ENCODE assay signal across 30 mouse cellular contexts in genomic region chr10:39606434-39606833, GRCm38 (mm10).
"Had no signal": no experiment of that assay in that cellular context is flagged by ENCODE, and none has a peak within 500 bp of the region (broad histone marks: within the 10 kb centered on the region; RNA-seq: fewer than 3 reads in every experiment).

No protein-coding gene starts in this region.

- H3K4me3 ChIP-seq: left cerebral cortex, adult 2 months; limb, embryonic 10.5 days; limb, embryonic 12.5 days; limb, embryonic 13.5 days; limb, embryonic 15.5 days; liver, embryonic 12.5 days; liver, embryonic 13.5 days; liver, embryonic 15.5 days; lung, embryonic 15.5 days; megakaryocyte, embryonic 14.5 days; midbrain, embryonic 10.5 days; midbrain, embryonic 12.5 days; midbrain, embryonic 13.5 days; midbrain, embryonic 15.5 days; neural tube, embryonic 12.5 days had no signal

- H3K9ac ChIP-seq: limb, embryonic 12.5 days; limb, embryonic 13.5 days; limb, embryonic 15.5 days; liver, embryonic 12.5 days; liver, embryonic 13.5 days; liver, embryonic 14.5 days; liver, embryonic 15.5 days; liver, postnatal 0 days; lung, embryonic 14.5 days; lung, embryonic 15.5 days; midbrain, embryonic 12.5 days; midbrain, embryonic 13.5 days; midbrain, embryonic 15.5 days; neural tube, embryonic 12.5 days had no signal

- H3K4me2 ChIP-seq: limb, embryonic 12.5 days; limb, embryonic 13.5 days; limb, embryonic 15.5 days; liver, embryonic 11.5 days; liver, embryonic 12.5 days; liver, embryonic 13.5 days; liver, embryonic 15.5 days; lung, embryonic 14.5 days; lung, embryonic 15.5 days; midbrain, embryonic 12.5 days; midbrain, embryonic 13.5 days; midbrain, embryonic 15.5 days; neural tube, embryonic 12.5 days had no signal

- DNase-seq: left cerebral cortex, postnatal 4 days; liver; liver, embryonic 13.5 days; liver, postnatal 0 days; lung, adult 18-20 months; lung, adult 2 months; lung, embryonic 14.5 days; lung, postnatal 10 days; lung, postnatal 14 days; lung, postnatal 36 days; lung, postnatal 4 days; midbrain, embryonic 14.5 days had no signal

- H3K4me1 ChIP-seq: liver, embryonic 12.5 days; liver, embryonic 13.5 days; midbrain, embryonic 10.5 days; midbrain, embryonic 12.5 days; midbrain, embryonic 13.5 days; midbrain, embryonic 15.5 days; neural tube, embryonic 12.5 days had no signal

- H3K36me3 ChIP-seq: limb, embryonic 10.5 days; limb, embryonic 12.5 days; limb, embryonic 13.5 days; liver, embryonic 12.5 days; liver, embryonic 13.5 days; liver, embryonic 15.5 days; midbrain, embryonic 10.5 days; midbrain, embryonic 12.5 days; midbrain, embryonic 13.5 days; midbrain, embryonic 15.5 days; neural tube, embryonic 12.5 days had no signal

- H3K9me3 ChIP-seq: limb, embryonic 10.5 days; limb, embryonic 15.5 days; liver, embryonic 12.5 days; liver, embryonic 13.5 days; liver, embryonic 15.5 days; lung, embryonic 15.5 days had no signal

- H3K27me3 ChIP-seq: limb, embryonic 12.5 days; limb, embryonic 13.5 days; limb, embryonic 15.5 days; liver, embryonic 12.5 days; liver, embryonic 13.5 days; liver, embryonic 15.5 days; lung, embryonic 15.5 days; midbrain, embryonic 12.5 days; midbrain, embryonic 13.5 days; midbrain, embryonic 15.5 days; neural tube, embryonic 12.5 days had no signal

- ATAC-seq: liver, embryonic 12.5 days; liver, postnatal 0 days; lung, postnatal 0 days; midbrain, embryonic 13.5 days; midbrain, embryonic 15.5 days had no signal

- H3K27ac ChIP-seq: left cerebral cortex, adult 2 months; limb, embryonic 10.5 days; limb, embryonic 12.5 days; limb, embryonic 13.5 days; limb, embryonic 15.5 days; liver, embryonic 12.5 days; liver, embryonic 13.5 days; liver, embryonic 14.5 days; liver, embryonic 15.5 days; lung, embryonic 15.5 days; macrophage; midbrain, embryonic 10.5 days; midbrain, embryonic 12.5 days; midbrain, embryonic 13.5 days; midbrain, embryonic 15.5 days; neural tube, embryonic 12.5 days had no signal
